In the genomic region with DNA sequence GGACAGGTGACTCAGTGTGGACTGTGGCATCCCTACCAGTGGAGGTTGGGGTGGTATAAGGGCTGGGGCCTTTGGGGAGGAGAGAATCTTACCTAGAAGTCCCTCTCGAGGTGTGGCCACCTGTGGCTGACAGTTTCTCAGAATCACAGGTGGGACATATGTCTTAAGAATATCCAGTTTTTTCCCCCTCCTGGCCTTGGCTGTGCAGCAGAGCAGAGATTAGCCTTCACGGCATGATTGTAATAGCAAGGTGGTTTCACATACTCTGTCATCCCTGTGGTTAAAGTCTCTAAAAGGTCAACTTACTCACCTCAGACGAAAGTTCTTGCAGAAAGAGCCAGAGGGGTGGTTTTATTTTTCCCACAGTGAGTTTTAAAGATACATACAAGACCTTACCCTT, we compare ENCODE assay signal across 8 mouse cellular contexts. TPM values are rescaled to one million over a fixed set of nuclear protein-coding genes. Genes with fewer than 3 reads are reported as not detected.
A peak's percentile ranks its signal among the peaks of the same experiment; 100 is the strongest.
DNase-seq lines count a peak whose midpoint lies in the region; ATAC-seq and TF ChIP-seq lines count a peak whose summit lies in the region.

No protein-coding gene starts in this region.

- no peak for ATAC-seq in kidney, embryonic 15.5 days (replicated peaks; ENCODE audit: low FRiP score)
- ATAC-seq in hindbrain, postnatal 0 days = no peak

- no peak for TF ChIP-seq POLR2A in bone marrow macrophage, adult 2 months (IDR thresholded peaks at IDR 0.05; ENCODE audit: borderline replicate concordance, low read depth, low read length)
- no peak for TF ChIP-seq POLR2A in myocyte (IDR thresholded peaks at IDR 0.05; ENCODE audit: insufficient read length, low read depth)

- peak overlapping the region; percentile 79 for H3K4me3 ChIP-seq in kidney, embryonic 15.5 days (replicated peaks)
- peak overlapping the region; percentile 97 for H3K4me3 ChIP-seq in bone marrow macrophage, adult 2 months (ENCODE audit: insufficient read depth, low read length)
- H3K4me3 ChIP-seq in hindbrain, postnatal 0 days (ENCODE audit: low read length) = peak overlapping the region; percentile 75
- H3K4me3 ChIP-seq in myocyte = peak overlapping the region; percentile 84

- peaks cover 25% of the 10 kb centered on the region for H3K4me1 ChIP-seq in kidney, embryonic 15.5 days
- peaks cover 12% of the 10 kb centered on the region for H3K4me1 ChIP-seq in bone marrow macrophage, adult 2 months (ENCODE audit: control insufficient read depth, insufficient read depth, low read length)
- H3K4me1 ChIP-seq in hindbrain, postnatal 0 days (ENCODE audit: insufficient read depth, low read length) = no peaks in the 10 kb centered on the region

- peak overlapping the region; percentile 81 for H3K9ac ChIP-seq in kidney, embryonic 15.5 days
- H3K9ac ChIP-seq in hindbrain, postnatal 0 days (replicated peaks; ENCODE audit: low read length) = peak overlapping the region; percentile 57; the same call in 1 of the 2 replicates

- no peak overlapping the region for H3ac ChIP-seq in myocyte (ENCODE audit: control insufficient read depth, insufficient read length)

- no peaks in the 10 kb centered on the region for H3K36me3 ChIP-seq in kidney, embryonic 15.5 days
- H3K36me3 ChIP-seq in hindbrain, postnatal 0 days (ENCODE audit: insufficient read depth, low read length) = no peaks in the 10 kb centered on the region
- no peaks in the 10 kb centered on the region for H3K36me3 ChIP-seq in myocyte (ENCODE audit: control insufficient read depth, insufficient read depth)

- no peak for TF ChIP-seq CTCF in bone marrow macrophage, adult 2 months (IDR thresholded peaks at IDR 0.05; ENCODE audit: low read depth, low read length)
- no peak for TF ChIP-seq CTCF in hindbrain, postnatal 0 days (IDR thresholded peaks at IDR 0.05; ENCODE audit: low read depth)

- no peaks in the 10 kb centered on the region for H3K9me3 ChIP-seq in kidney, embryonic 15.5 days (replicated peaks)
- no peaks in the 10 kb centered on the region for H3K9me3 ChIP-seq in hindbrain, postnatal 0 days (ENCODE audit: low read length)

- peak overlapping the region; percentile 96 for H3K27ac ChIP-seq in kidney, embryonic 15.5 days
- no peak overlapping the region for H3K27ac ChIP-seq in bone marrow macrophage, adult 2 months (ENCODE audit: insufficient read depth, low read depth, low read length)
- no peak overlapping the region for H3K27ac ChIP-seq in hindbrain, postnatal 0 days

- H3K4me2 ChIP-seq in kidney, embryonic 15.5 days = peak overlapping the region; percentile 90
- peak overlapping the region; percentile 74 for H3K4me2 ChIP-seq in hindbrain, postnatal 0 days (ENCODE audit: low read depth, low read length)
- H3K4me2 ChIP-seq in myocyte (ENCODE audit: low read depth) = peak overlapping the region; percentile 88

- 8% methylated on average over 3 of the region's 3 CpGs for WGBS in kidney, embryonic 15.5 days
- 40% methylated on average over 3 of the region's 3 CpGs for WGBS in hindbrain, postnatal 0 days

- H3K79me2 ChIP-seq in myocyte (ENCODE audit: control insufficient read depth, insufficient read depth) = peaks cover 59% of the 10 kb centered on the region

- peaks cover 17% of the 10 kb centered on the region for H3K27me3 ChIP-seq in kidney, embryonic 15.5 days
- H3K27me3 ChIP-seq in hindbrain, postnatal 0 days (ENCODE audit: insufficient read depth, low read length) = peaks cover 19% of the 10 kb centered on the region
- no peaks in the 10 kb centered on the region for H3K27me3 ChIP-seq in myocyte (ENCODE audit: control insufficient read depth, insufficient read depth, insufficient read length)

- DNase-seq in kidney, postnatal 4 days = no peak
- no peak for DNase-seq in hindbrain, postnatal 0 days (ENCODE audit: low spot score)
- no peak for DNase-seq in layer of hippocampus, postnatal 14 days (ENCODE audit: low spot score in 2 of 2)
- no peak for DNase-seq in spleen, postnatal 4 days (ENCODE audit: low spot score in 2 of 2)
- DNase-seq in lung, postnatal 36 days = no peak

TF ChIP-seq in myocyte, 11 proteins besides CTCF, POLR2A, EP300 and RAD21:
- no peak for TF ChIP-seq USF1 (IDR thresholded peaks at IDR 0.05; ENCODE audit: low read depth)
- no peak for TF ChIP-seq POLR2AphosphoS2 (IDR thresholded peaks at IDR 0.05; ENCODE audit: insufficient read length, low read depth)
- no peak for TF ChIP-seq MYOD1 (IDR thresholded peaks at IDR 0.05; ENCODE audit: control insufficient read depth in 1 of 3, insufficient read length in 2 of 3, low read depth in 2 of 3)
- no peak for TF ChIP-seq MAX (IDR thresholded peaks at IDR 0.05; ENCODE audit: low read depth)
- no peak for TF ChIP-seq TCF3 (IDR thresholded peaks at IDR 0.05; ENCODE audit: insufficient read length, low read depth)
- TF ChIP-seq SRF (IDR thresholded peaks at IDR 0.05; ENCODE audit: control insufficient read depth, insufficient read length, low read depth) = no peak
- no peak for TF ChIP-seq REST (IDR thresholded peaks at IDR 0.05; ENCODE audit: insufficient read depth, insufficient read length)
- no peak for TF ChIP-seq E2F4 (IDR thresholded peaks at IDR 0.05; ENCODE audit: insufficient read depth)

RNA-seq across cellular contexts. Expression of a gene that starts 2.4 kb away (rescaled TPM):
- 6.7 and 6.9 TPM in 2 replicates for polyA plus RNA-seq in kidney, embryonic 15.5 days (2015; fragmentation: Nextera tagmentation; extraction: Ambion mirVana)
- 5.6 and 6.2 TPM in 2 replicates for polyA plus RNA-seq in bone marrow macrophage, adult 2 months (2012; ENCODE audit: insufficient read depth, insufficient read length, missing spikeins)
- 4.8 and 5.2 TPM in 2 replicates for total RNA-seq in hindbrain, postnatal 0 days (2014; rRNA removed)
- polyA plus RNA-seq in hindbrain, postnatal 0 days (2015; fragmentation: Nextera tagmentation; extraction: Ambion mirVana) = 3.1 and 3.2 TPM in 2 replicates
- polyA plus RNA-seq in myocyte (2012; fragmentation: generic; extraction: Trizol) = 7.2 TPM
- 10 to 100 TPM; 22.1 to 22.9 TPM for total RNA-seq in layer of hippocampus, postnatal 14 days (2021)
